Mouse (Mus musculus) gastrocnemius, postnatal 4 days (tissue): ENCODE data around the gene Pik3r5. TPM values are rescaled to one million over a fixed set of nuclear protein-coding genes. Genes with fewer than 3 reads are reported as not detected.
A peak's percentile ranks its signal among the peaks of the same experiment; 100 is the strongest.

Source experiments
- DNase-seq, 2 experiments: peaks; one replicate each; pipeline ENCODE4 v3.0.0; 2021 to 2022; ENCODE audit warnings: low spot score in 2 of 2, mixed read lengths in 2 of 2
- long read RNA-seq, 2 experiments: library from polyadenylated mRNA; stranded (forward); transcript quantifications; one replicate each; pipeline ENCODE4 v2.0.0; 2021
- total RNA-seq, 2 experiments: library from RNA; stranded (reverse); gene quantifications; 2 replicates each; pipeline ENCODE4 v1.2.3; 2021

The Pik3r5 gene
- under 1 TPM; 0.78 to 0.80 TPM for total RNA-seq
- long read RNA-seq, experiment 1, full-length matches to known transcripts = 2 of 3 reads
- long read RNA-seq, experiment 1, partial matches to known transcripts = 1 of 3 reads
- long read RNA-seq, experiment 1, other reads (novel, unspliced or antisense) = 0 of 3 reads
- long read RNA-seq, experiment 2, full-length matches to known transcripts = 3 of 4 reads
- long read RNA-seq, experiment 2, partial matches to known transcripts = 0 of 4 reads
- long read RNA-seq, experiment 2, other reads (novel, unspliced or antisense) = 1 of 4 reads

- peak; percentile 67 to 82 for DNase-seq
Observed at GRCm38 (mm10) chr11:68431699-68432360, at the start of gene Pik3r5. Gene Pik3r5 (plus strand): TSS chr11:68432121.

DNA sequence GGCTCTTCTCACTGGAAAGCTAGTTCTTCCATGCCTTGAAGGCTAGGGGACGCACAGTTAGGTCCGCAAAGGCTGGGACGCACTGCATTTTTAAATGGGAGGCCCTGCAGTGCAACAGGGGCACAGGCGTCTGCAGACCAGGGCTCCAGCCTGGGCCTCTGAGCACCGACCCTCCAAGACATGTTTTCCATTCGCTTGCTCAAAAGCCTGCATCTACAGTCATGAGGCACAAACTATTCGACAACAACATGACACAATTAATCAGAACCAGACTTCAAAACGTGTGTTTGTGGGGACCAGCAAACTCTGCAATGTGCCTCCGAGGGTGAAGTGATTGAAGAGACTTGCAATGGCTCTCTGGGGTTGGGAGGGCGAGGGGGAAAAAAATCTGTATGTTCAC is 48.4 kb upstream of the Pik3r5 start:
- DNase-seq = no peak

DNA sequence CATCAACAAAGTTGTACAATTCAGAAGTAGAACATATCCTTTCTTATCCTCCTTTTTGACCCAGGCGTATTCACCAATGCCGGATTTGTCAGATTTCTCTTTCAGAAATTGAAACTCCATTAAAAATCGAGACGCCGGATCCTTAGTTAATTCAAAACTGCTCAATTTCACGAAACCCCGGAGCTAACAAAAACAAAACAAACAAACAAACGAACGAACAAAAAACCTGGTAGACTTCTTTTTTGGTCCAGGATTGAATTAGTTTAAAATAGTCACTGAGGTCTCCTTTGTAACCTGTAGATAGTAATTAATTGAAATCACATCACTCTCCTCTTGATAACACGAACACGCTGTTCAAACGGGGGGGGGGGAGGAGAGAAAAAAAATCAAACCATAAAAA is 47.8 kb upstream of the Pik3r5 start:
- no peak for DNase-seq

DNA sequence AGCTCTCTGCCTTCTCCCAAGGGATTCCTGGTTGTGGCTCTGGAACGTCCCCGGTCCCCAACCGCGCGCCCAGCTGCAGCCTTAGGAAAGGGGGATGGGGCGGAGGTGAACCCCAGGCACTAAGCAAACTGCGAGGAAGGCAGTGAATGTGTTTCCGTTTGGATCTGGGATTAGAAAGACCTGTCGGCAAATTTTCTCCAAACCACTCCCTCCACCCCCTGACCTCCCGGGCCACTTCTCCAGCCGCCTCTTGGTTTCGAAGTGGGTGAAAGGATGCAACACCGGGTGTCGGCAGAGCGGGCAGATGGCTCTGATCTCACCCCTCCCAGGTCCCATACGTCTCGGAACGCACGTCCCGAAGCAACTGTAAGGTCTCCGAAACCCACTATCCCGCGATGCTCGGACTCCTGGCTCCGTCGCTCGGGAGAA is 47.3 kb upstream of the Pik3r5 start:
- DNase-seq = no peak

GRCm38 (mm10) chr11:68385021-68385821 is 46.7 kb upstream of the Pik3r5 start:
- DNase-seq = peak in 1 of 2 experiments; percentile 58

DNA sequence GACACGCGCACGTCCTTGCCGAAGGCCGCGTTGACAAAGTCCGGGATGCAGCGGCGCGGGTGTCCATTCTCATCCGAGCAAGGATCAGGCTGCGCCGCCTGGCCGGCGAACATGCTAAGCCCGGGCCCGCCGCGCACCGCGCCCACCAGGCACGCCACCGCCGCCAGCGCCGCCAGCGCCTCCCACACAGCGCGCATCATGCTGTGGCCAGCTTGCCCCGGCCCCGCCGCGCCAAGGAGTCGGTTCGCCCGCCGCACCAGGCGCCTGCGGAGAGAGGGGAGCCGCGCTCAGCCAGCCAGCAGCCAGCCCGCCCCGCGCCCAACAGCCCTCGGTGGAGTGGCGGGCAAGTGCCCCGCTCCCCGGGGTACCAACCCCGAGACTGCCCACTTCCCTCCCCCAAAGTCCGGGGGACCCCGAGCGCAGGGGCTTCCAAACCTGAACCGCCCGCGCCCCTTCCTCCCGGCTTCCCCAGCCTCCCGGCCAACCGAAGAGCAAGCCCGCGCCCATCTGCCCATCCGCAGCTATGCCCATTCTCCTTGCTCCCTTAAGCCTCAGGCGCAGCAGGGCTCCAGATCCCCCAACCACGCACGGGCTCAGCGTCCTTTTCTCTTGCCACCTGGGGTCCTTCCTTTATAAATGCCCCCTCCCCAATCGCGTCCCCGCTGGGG is 45.9 kb upstream of the Pik3r5 start:
- peak; percentile 39 to 62 for DNase-seq

GRCm38 (mm10) chr11:68386589-68387440 is 45.1 kb upstream of the Pik3r5 start:
- peak; percentile 55 to 69 for DNase-seq

DNA sequence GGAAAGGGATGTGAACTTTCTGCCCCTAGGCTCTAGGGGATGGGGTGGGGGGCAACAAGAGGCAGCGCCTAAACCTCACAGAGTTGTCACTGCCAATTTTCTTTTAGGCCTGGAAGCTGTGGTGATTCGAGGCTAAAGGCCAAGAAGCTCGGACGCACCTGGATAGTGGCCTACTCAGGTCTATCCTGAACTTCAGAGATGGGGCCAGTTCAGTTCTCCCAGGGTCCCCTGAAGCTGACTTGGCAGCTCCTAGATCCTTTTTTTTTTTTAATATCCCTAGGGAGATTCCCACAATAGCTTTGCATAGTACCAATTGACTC is 44.5 kb upstream of the Pik3r5 start:
- no peak for DNase-seq

GRCm38 (mm10) chr11:68387971-68388654 is 43.8 kb upstream of the Pik3r5 start:
- DNase-seq = no peak

- DNase-seq = no peak
Observed at GRCm38 (mm10) chr11:68388655-68389015, 43.3 kb upstream of the Pik3r5 start.

DNA sequence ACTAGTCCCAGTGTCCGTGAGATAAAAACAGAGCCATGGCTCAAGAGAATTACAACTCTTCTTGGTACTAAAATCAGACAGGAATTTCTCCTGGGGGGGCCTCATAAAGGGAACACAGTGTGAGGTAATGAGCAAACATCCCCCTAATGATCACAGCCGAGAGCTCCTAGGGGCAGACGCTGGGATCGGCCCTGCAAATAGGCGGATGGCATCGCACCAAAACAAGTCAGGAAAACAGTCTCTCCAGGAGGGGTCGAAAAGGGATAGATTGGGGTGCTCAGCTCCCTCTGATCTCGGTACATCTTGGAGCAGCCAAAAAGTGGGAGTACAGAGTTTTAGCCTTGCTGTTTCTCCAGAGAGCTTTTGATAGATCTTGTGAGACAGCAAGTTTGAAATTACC is 42.3 kb upstream of the Pik3r5 start:
- DNase-seq = no peak

DNA sequence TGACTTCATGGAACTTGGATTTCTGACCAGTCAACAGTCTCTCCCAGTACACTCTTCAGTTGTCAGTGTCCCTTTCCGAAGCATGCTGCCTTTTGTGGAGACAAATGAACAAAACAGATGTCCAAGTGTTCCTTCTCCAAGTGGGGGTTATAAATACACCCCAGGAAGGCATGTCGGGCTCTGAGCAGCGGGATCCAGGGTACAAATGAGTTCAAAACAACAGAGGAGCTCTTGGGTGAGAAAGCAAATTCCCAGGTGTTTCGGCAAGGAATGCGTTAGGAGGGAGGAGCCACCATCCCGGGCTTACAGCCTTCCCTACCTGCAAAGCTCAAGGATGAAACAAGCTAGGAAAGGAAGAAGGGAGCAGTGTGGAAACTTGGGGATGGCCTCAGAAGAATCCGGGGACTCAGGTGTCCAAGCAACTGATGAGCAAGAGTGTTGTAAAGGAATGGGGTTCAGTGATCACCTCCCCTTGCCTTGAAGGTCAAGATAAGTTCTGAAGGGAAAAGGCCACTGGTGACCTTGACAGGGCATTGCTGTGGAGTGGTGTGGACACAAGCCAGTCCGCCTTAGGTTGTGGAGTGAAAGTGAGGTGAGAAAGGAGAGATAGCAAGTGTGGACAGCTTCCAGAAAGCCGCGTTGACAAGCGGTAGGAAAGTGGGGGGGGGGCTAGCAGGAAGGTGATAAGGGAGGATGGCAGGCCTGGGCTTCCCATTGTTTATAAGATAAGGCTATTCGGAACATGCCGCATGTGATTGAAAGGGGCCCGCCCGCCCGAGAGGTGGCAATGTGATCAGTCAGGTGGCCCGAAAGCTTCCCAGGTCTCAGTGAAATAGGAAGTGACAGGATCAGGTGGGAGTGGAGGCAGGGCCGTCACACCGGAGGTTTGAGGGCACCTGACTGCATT is 41.3 kb upstream of the Pik3r5 start:
- DNase-seq = no peak

DNA sequence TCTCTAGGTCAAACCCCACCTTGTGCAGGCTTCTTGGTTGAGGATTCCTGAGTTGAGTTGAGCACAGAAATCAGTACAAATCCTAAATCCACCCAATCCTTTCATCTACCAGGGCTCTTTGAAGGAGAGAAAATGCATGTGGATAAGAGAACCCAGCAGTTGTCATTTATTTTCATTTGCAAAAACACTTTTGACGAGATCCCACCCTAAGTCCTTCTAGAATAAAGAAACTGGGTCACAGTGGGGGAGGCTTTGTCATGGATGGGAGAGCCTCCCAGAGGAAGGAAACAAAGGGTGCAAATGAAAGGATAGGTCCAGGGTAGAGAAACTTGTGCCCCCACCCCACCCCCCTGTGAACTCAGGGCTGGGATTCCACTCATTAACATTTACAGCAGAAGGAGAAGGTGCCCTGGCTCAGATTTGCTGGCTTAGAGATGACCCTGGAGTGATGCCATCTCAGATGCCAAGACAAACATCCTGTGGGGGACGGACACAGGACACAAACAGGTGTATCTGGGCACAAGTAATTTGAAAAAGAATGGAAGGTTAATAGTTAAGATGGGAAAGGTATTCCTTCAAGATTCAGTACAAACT is 37.9 kb upstream of the Pik3r5 start:
- no peak for DNase-seq

DNA sequence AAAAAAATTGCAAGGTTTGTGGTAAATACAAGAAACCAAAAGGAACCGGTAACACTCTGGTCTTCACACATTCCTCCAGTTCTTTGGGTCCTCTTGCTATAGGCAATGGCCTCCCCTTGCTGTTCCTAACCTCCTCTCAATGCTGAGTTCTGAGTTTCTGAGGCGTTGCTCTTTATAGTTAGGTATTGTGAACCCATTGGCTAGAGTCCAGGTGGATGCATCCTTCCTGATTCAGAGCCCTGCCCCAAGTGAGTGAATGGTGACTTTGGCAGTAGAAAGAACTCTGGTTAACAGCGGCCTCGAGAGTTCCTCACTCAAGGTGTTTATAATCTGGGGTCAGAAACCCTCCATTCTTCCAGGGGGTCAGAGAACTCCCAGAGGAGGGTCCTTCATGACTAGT is 37.2 kb upstream of the Pik3r5 start:
- no peak for DNase-seq

DNA sequence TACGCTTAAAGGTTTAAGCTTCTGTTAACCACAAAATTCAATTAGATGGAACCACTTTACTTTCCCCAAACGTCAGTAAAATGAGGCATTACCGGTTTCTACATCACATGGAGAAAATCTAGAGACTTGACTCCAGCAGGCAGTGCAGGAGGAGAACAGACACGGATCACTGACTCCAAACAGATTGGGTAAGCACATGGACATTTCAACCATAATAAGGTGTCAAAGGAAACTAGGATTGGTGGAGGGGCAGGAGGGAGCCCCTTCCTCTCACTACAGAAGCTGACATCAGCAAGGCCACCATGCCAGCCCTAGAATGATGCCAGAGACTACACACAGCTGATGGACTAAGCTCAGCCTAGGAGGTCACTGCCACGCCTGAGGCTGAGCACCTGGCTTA is 36.4 kb upstream of the Pik3r5 start:
- no peak for DNase-seq

- no peak for DNase-seq
Observed at GRCm38 (mm10) chr11:68398891-68399547, 32.9 kb upstream of the Pik3r5 start.

DNA sequence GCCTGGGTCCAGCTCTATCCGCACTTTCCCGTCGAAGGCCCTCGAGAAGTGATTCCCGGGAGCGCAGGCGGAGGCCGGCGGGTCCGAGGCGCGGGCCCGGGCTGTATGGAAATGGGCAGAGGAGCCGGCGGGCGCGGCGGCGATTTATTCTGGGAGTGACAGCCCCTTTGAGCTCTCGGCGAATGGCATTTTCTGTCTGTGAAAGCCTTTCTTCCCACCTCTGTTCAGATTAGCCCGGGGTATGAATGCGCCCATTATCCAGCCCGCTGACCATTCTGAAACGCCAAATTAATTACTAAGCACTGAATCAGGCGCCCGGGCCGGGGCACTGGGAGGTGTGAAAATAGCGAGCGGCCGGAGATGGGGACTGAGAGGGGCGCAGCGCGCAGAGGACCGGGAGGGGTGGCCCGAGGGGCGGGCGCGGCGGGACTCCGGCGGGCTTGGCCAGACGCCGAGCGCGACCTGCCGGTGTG is 32.3 kb upstream of the Pik3r5 start:
- DNase-seq = peak in 1 of 2 experiments; percentile 26
